Mouse (Mus musculus): ENCODE data around the gene Rad9a.

DNA sequence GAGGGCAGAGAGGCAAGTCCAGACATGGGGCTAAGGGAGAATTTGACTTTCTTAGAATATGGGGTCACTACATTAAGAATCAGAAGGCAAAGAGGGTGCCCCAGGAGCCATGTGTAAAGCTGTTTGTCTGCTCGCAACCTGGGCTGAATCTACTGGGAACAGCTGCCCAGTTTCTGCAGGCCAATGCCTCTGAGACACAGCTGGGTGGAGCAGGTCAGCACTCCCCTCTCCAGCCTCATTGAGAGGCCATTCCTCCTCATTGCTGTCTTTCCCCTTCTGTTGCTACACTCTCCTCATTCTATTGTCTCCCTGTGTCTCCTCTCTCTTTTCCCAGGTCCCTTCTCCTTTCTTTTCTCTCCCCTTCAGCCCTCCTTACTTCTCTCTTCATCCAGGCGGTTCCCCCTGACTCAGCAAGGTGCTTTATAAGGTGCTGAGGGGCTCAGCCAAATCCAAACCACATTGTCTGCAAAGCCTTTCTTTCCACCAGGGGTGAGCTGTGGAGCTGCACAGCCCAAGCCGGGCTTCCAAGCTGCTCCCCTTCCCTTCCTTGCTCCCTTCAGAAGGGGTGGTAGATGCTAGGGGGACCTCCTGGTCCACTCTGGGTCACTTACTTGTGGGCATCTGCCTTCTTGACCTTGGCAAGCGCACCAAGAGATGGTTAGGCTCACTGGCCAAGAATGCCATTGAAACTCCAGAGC lies 10.6 kb upstream of the Rad9a start:
- TF ChIP-seq CTCF (IDR thresholded peaks at IDR 0.05; ENCODE audit: low read depth, low read length): no peak
- TF ChIP-seq POLR2A (IDR thresholded peaks at IDR 0.05; ENCODE audit: borderline replicate concordance, low read depth, low read length): no peak

All from bone marrow macrophage, adult 2 months (primary cell).